Mouse (Mus musculus) embryonic fibroblast, embryonic 13.5 days (primary cell): ENCODE results near the gene Fggy.

Experiments used
- CTCF ChIP-seq: IDR thresholded peaks from 2 replicates; pipeline ENCODE4 v1.5.1; 2011; ENCODE audit warnings: mild to moderate bottlenecking, control low read depth, low read length, moderate library complexity, borderline replicate concordance; ENCODE audit not compliant: insufficient read depth
- POLR2A ChIP-seq: IDR thresholded peaks from 2 replicates; pipeline ENCODE4 v1.6.1; 2011; ENCODE audit warnings: low read depth, mild to moderate bottlenecking, control low read depth, low read length, moderate library complexity

DNA sequence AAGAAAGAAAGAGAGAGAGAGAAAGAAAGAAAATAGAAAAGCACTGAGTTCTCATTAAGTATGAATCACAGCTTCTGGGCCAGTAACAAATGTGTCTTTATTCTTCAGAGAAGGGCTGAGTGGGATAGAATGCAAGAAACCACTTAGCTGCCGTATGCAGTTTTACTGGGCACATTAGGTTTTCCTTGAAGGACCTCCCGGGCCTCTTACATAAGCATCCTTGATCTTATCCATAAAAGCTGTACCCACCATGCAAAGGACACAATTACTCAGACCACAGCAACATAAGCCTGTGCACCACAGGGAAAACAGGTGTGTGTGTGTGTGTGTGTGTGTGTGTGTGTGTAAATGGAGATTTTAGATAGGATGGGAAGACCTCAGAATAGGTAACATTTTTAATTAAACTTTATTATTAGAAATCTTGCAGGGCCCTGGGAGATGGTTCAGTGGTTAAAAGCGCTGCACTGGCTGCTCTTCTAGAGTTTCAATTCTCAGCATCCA lies 18.2 kb downstream of the Fggy start:
- TF ChIP-seq CTCF, result no peak
- no peak for TF ChIP-seq POLR2A
